Mouse (Mus musculus) spleen, adult 2 months (tissue): ENCODE measurements at regions not wholly inside any gene's neighbourhood (a gene's known extent, or its start where the extent isn't known, plus 50 kb on each side); places are given as distances from the start of the nearest gene placed in this dataset.

ENCODE experiments used
- CTCF ChIP-seq: fragments of 200-500 bp; IDR thresholded peaks from 2 replicates; pipeline ENCODE4 v1.5.1; 2011; ENCODE audit warnings: mild to moderate bottlenecking, inconsistent platforms; ENCODE audit not compliant: insufficient read depth, insufficient read length, insufficient replicate concordance; ENCODE audit errors: extremely low read depth
- POLR2A ChIP-seq: fragments of 200-500 bp; IDR thresholded peaks from 2 replicates; pipeline ENCODE4 v1.6.1; 2011; ENCODE audit warnings: low read depth, low read length, inconsistent platforms

GRCm38 (mm10) chr12:69507906-69508305 is 74.9 kb downstream of the Vcpkmt start:
- TF ChIP-seq CTCF (no peak), POLR2A (no peak)
